Mouse (Mus musculus) WW6 (cell line): ENCODE data around the gene Csrnp2.

Source experiments
- DNase-seq: peaks from one replicate; pipeline ENCODE4 v3.0.0-alpha.2; 2013; ENCODE audit warnings: low read depth, low spot score

Gene Csrnp2

DNA sequence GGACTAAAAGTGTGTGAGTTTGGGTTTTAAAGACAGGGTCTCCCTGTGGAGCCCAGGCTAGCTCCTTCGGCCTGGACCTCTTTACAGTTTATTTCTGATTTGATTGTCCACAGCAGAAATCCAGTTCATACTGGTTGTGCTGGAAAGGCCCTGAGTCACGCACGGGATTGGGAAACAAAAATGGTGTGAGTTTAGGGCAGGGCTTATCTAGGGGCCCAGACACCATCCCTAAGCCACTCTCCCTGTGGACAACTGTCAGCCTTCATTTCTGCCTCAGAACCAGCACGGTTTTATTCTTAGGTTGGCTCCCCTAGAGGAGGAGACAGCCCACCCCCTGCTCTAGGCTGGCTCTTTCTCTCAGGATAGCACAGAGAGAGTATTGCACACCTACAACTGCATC lies 62.1 kb downstream of the Csrnp2 start:
- no peak for DNase-seq

DNA sequence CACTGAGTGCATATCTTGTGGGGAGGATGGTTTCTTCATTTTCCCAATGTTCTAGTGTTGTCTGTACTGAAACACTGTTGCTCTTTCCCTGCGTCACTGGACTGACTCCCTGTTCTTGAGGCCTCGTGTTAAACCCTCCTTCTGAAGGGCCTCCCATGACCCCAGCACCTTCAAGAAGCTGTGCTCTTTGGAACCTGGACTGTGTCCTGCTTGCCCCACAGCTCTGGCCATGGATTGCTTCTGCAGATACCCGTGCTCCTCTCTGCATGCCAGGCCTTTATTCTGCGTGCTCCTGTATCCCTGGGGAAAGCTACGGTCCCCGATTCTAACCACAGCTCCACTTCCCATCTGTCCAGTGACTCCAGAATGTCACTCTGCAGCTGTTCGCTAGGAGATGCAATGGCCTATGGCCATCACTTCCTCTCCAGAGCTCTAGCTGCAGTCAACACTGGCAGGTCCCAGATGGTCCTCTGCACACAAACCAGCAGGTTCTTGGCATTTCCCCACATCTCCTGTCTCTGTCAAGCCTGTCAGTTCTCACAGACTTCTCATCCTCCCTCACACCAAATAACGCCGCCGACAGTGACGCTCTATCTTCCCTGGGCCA lies 65.2 kb downstream of the Csrnp2 start:
- no peak for DNase-seq
